In the genomic region with DNA sequence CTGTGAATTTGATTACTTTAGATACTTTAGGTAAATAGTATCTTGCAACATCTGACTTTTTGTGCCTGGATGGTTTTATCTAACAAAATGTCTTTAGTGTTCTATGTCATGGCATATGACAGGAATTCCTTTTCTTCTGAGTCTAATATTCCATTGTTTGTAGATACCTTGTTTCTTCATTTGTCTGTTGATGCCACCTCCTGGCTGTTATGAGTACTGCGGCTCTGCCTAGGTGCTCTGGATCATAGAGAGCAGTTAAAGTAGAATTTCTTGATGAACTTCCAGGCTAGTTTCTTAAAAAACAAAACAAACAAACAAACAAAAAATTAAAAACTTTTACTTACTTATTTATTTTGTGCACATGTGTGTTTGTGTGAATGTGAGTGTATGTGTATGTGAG, we compare ENCODE assay signal across 10 mouse cellular contexts.
DNase-seq lines count a peak whose midpoint lies in the region; ATAC-seq lines count a peak whose summit lies in the region.
"Had no signal": no experiment of that assay in that cellular context is flagged by ENCODE, and none has a peak within 500 bp of the region (broad histone marks: within the 10 kb centered on the region; RNA-seq: fewer than 3 reads in every experiment).

No protein-coding gene starts in this region.

- no peaks in the 10 kb centered on the region for H3K9me3 ChIP-seq in neural tube, embryonic 15.5 days (replicated peaks)
- H3K9me3 ChIP-seq: heart, embryonic 13.5 days had no signal

- 73% methylated on average over 1 of the region's 1 CpGs for WGBS in neural tube, embryonic 15.5 days

- H3K4me2 ChIP-seq in neural tube, embryonic 15.5 days, result no peak overlapping the region
- H3K4me2 ChIP-seq: heart, embryonic 13.5 days had no signal

- peak; percentile 23 to 24 for DNase-seq in frontal cortex, postnatal 25 days (ENCODE audit: low spot score in 2 of 2)
- DNase-seq in right cerebral cortex, adult 2 months (ENCODE audit: low spot score in 2 of 2), result peak; percentile 37 to 41
- DNase-seq in right cerebral cortex, postnatal 25 days, result no peak
- peak; percentile 21 for DNase-seq in cerebellum, adult 8-10 months
- peak; percentile 32 for DNase-seq in layer of hippocampus, adult 9-10 months (ENCODE audit: low spot score)
- DNase-seq in right cerebral cortex, postnatal 4 days, result peak; percentile 39

- no peak overlapping the region for H3K9ac ChIP-seq in neural tube, embryonic 15.5 days (replicated peaks)
- H3K9ac ChIP-seq: heart, embryonic 13.5 days had no signal

- peaks cover 6% of the 10 kb centered on the region; the same call in 1 of the 2 replicates for H3K4me1 ChIP-seq in neural tube, embryonic 15.5 days

- ATAC-seq in frontal cortex, adult (ENCODE audit: low TSS enrichment), result no peak
- ATAC-seq in neural tube, embryonic 15.5 days (ENCODE audit: low FRiP score), result no peak

- H3K4me3 ChIP-seq in neural tube, embryonic 15.5 days (replicated peaks), result no peak overlapping the region
- H3K4me3 ChIP-seq: heart, embryonic 13.5 days had no signal

- no peaks in the 10 kb centered on the region for H3K36me3 ChIP-seq in neural tube, embryonic 15.5 days
- H3K36me3 ChIP-seq: heart, embryonic 13.5 days had no signal

- H3K27ac ChIP-seq in neural tube, embryonic 15.5 days (replicated peaks), result no peak overlapping the region
- H3K27ac ChIP-seq: heart, embryonic 13.5 days; macrophage had no signal

- no peaks in the 10 kb centered on the region for H3K27me3 ChIP-seq in neural tube, embryonic 15.5 days (replicated peaks)
- H3K27me3 ChIP-seq: heart, embryonic 13.5 days had no signal
